Mouse (Mus musculus): ENCODE results near the gene Cmss1.

Cmss1 gene

GRCm38 (mm10) chr16:57278976-57279626 lies 327.6 kb downstream of the Cmss1 start:
- DNase-seq, result no peak

GRCm38 (mm10) chr16:57269751-57270150 lies 336.9 kb downstream of the Cmss1 start:
- no peak for DNase-seq

GRCm38 (mm10) chr16:57268058-57268841 lies 338.4 kb downstream of the Cmss1 start:
- no peak for DNase-seq

- no peak for DNase-seq
Measured at GRCm38 (mm10) chr16:57267068-57267467, 339.6 kb downstream of the Cmss1 start.

GRCm38 (mm10) chr16:57260152-57260551 lies 346.5 kb downstream of the Cmss1 start:
- DNase-seq, result no peak

- DNase-seq, result no peak
Measured at GRCm38 (mm10) chr16:57259356-57260083, 347.1 kb downstream of the Cmss1 start.
